Mouse (Mus musculus): ENCODE results near the gene Nrip2. TPM values are rescaled to one million over a fixed set of nuclear protein-coding genes. Genes with fewer than 3 reads are reported as not detected.

The Nrip2 gene
- polyA plus RNA-seq (2014; fragmentation: Illumina TruSeq; extraction: RNeasy Lipid Tissue Mini Kit (QIAGEN cat#74804); ENCODE audit: low read depth, low replicate concordance): 1.9 TPM

DNA sequence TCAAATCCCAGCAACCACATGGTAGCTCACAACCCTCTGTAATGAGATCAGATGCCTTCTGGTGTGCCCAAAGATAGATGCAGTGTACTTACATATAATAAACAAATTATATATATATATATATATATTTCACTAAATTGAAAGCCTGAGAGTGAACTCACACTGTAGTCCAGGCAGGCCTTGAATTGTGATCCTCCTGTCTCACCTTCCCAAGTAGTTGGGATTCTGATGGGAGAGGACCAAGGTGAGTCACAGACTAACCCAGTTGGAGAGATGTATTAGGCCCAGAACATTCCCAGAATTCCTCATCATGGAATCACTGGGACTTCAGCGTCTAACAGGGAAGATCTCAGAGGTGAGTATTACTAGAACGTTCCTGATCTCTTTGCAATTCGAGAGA lies at the start of gene Nrip2:
Nrip2 (plus strand) TSS at position 301 of the 400 bp plus-strand sequence.

DNA sequence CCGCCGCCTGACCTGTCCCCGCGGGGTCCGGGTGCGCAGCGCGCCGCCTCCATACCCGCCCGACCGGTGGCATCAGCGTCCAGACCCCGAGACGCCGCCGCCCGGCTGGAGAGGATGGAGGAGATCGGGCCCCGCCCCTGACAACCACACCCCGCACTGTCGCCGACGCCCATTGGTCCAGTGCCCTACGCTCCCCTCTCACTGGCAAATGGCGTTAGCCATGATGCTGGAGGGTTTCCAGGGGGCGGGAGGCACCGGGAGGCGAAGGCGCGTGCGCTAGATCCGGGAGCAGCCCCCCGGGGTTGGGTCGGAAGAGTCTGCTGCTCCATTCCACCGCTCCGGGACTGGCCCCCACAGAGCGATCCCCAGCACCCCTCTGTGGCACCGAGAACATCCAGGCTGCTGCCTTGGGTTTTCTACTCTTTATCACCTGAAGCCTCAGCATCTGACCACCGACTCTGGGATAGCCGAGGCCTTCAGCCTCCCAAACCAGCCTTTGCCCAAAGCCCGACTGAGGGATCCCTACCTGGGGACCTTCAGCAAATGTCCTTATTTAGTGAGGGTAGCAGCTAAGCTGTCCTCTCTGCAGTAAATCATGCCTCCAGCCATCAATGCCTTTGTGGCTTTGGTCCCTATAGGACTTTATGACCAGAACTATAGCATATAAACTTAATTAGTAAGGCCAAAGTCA lies 43.2 kb upstream of the Nrip2 start, which contains the start of gene Tulp3:
Tulp3 (minus strand) TSS at position 126 of the 691 bp plus-strand sequence.

DNA sequence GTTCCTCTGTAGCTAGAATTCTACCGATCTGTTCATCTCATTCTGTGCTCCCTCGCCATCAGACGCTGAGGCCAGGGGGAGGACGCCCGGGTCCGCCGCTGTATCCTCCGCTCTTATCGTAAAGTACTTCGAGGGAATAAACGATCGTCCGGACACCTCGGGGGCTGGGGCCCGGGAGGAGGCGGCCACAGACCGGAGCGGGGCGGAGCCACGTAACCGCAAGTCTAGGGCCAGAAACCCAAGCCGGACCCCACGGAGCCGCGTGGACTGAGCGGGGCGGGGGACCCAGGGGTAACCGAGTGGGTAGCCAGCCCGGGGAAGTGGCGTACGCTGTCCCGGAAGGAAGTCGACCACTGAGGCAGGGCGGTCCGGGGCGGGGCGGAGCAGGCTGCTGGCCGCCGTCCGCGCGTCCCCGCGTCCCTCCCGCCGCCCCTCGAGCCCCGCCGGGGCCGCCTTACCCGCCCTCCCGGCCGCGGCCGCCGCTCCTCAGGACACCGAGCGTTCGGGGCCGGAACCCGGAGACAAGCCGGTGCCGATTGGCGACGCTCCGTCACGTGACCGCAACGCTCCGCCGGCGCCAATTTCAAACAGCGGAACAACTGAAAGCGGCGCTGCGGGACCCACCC lies 36.6 kb upstream of the Nrip2 start, which contains the start of the genes Rhno1 and Foxm1:
Rhno1 (minus strand) TSS at position 531 of the 626 bp plus-strand sequence.
Foxm1 (plus strand) TSS at position 587 of the 626 bp plus-strand sequence.

DNA sequence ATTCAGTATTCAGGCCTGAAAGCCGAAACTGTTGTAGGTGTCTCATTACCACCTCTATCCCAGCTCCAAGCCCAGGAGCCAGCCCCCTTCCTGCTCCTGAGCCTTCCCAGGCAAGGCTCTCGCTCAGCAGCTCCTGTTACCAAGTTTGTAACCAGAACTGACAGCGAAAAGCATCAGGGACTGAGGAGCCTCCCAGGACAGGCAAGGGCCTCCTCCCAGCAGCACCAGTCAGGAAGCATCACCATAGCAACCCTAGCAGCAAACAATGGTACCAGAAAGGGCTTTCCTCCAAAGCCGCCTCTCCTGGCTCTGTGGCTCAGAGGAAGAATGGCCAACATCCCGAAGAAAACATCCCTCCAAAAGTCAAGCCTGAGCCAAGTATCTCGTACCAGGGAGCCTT lies 23.9 kb upstream of the Nrip2 start, which contains the start of the genes Tex52 and Gm44596:
Tex52 (plus strand) TSS at position 265 of the 400 bp plus-strand sequence.
Gm44596 (plus strand) TSS at position 312 of the 400 bp plus-strand sequence.

DNA sequence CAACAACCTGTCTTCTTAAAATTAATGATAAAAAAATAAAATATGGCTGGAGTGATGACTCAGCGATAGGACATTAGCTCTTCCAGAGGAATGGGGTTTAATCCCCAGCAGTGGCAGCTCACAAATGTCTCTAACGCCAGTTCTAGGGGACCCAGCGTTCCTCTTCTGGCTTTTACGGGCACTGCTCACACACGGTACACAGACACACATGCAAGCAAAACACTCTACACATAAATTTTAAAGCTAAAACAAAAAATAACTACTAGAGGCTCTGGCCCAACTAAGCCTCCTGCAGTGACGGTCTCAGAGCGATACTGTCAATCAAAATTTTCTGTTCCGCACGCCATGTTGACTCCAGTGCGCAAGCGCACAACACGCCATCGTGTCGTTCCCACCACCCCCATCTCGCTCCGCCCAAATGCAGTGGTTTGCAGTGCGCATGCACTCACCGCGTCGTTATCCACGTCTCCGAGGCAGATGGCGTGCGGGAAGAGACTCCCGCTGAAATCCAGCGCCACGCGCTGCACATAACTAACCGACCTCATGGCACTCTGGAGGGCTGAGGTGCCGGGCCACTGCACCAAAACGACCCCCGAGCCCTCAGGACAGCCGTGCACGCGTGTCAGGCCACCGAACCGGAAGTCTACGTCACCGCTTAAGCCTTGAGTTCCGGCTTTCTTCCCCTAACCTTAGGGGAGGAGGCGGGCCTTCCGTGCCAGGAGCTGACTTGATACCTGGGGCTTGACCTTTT lies 25.3 kb downstream of the Nrip2 start, which contains the start of gene Itfg2:
Itfg2 (minus strand) TSS at position 663 of the 751 bp plus-strand sequence.

DNA sequence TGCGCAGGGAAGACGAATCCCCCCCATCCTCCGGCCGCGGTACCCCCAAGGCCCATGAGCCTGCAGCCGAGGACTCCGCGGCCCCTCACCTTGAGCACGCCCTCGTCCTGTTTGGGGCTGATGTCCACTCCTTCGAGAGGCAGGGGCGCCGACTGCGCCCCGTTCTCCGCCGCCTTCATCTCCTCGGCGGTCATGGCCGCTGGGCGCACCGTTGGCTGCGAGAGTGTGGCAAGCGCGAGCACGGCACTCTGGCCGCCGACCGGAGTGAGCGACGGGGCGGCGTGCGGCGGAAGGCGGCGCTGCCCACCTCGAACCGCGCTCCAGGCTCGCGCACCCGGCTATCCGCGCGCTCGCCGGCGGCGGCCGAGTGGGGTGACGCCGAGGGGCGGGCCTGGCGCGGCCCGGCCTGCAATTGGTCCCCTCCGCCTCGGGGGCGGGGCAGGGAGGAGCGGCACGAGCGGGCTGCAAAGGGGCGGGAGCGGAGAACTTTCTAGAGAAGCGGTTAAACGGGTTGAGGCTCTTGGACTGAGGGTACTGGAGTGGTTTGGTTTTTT lies 39.3 kb downstream of the Nrip2 start, which contains the start of gene Fkbp4:
Fkbp4 (minus strand) TSS at position 361 of the 554 bp plus-strand sequence.

Other genes with a start within 250 kb of the Nrip2 start
- 1.0 TPM for gene Tead4, start 98.5 kb upstream of the Nrip2 start, polyA plus RNA-seq (2014; fragmentation: Illumina TruSeq; extraction: RNeasy Lipid Tissue Mini Kit (QIAGEN cat#74804); ENCODE audit: low read depth, low replicate concordance)
- gene Tulp3, start 43.4 kb upstream of the Nrip2 start, polyA plus RNA-seq (2014; fragmentation: Illumina TruSeq; extraction: RNeasy Lipid Tissue Mini Kit (QIAGEN cat#74804); ENCODE audit: low read depth, low replicate concordance): 14.3 TPM
- gene Rhno1, start 36.4 kb upstream of the Nrip2 start, polyA plus RNA-seq (2014; fragmentation: Illumina TruSeq; extraction: RNeasy Lipid Tissue Mini Kit (QIAGEN cat#74804); ENCODE audit: low read depth, low replicate concordance): 3.2 TPM
- 1.2 TPM for gene Foxm1, start 36.3 kb upstream of the Nrip2 start, polyA plus RNA-seq (2014; fragmentation: Illumina TruSeq; extraction: RNeasy Lipid Tissue Mini Kit (QIAGEN cat#74804); ENCODE audit: low read depth, low replicate concordance)
- gene Tex52, start 23.8 kb upstream of the Nrip2 start, polyA plus RNA-seq (2014; fragmentation: Illumina TruSeq; extraction: RNeasy Lipid Tissue Mini Kit (QIAGEN cat#74804); ENCODE audit: low read depth, low replicate concordance): not detected
- not detected for gene Gm44596, start 23.8 kb upstream of the Nrip2 start, polyA plus RNA-seq (2014; fragmentation: Illumina TruSeq; extraction: RNeasy Lipid Tissue Mini Kit (QIAGEN cat#74804); ENCODE audit: low read depth, low replicate concordance)
- 4.5 TPM for gene Itfg2, start 25.6 kb downstream of the Nrip2 start, polyA plus RNA-seq (2014; fragmentation: Illumina TruSeq; extraction: RNeasy Lipid Tissue Mini Kit (QIAGEN cat#74804); ENCODE audit: low read depth, low replicate concordance)
- 48.2 TPM for gene Fkbp4, start 39.4 kb downstream of the Nrip2 start, polyA plus RNA-seq (2014; fragmentation: Illumina TruSeq; extraction: RNeasy Lipid Tissue Mini Kit (QIAGEN cat#74804); ENCODE audit: low read depth, low replicate concordance)
- gene Pzp, start 127.4 kb downstream of the Nrip2 start, polyA plus RNA-seq (2014; fragmentation: Illumina TruSeq; extraction: RNeasy Lipid Tissue Mini Kit (QIAGEN cat#74804); ENCODE audit: low read depth, low replicate concordance): not detected
- gene A2ml1, start 182.3 kb downstream of the Nrip2 start, polyA plus RNA-seq (2014; fragmentation: Illumina TruSeq; extraction: RNeasy Lipid Tissue Mini Kit (QIAGEN cat#74804); ENCODE audit: low read depth, low replicate concordance): not detected
- not detected for gene Klrb1a, start 224.2 kb downstream of the Nrip2 start, polyA plus RNA-seq (2014; fragmentation: Illumina TruSeq; extraction: RNeasy Lipid Tissue Mini Kit (QIAGEN cat#74804); ENCODE audit: low read depth, low replicate concordance)